Mouse (Mus musculus): Measurements from ENCODE around the gene Gm21969.

The Gm21969 gene

GRCm38 (mm10) chr4:139602357-139603244 lies at the start of gene Gm21969:
Gene Gm21969 (plus strand): TSS chr4:139603186.
- in situ Hi-C loops (cut with MboI, MseI): no loop called here

- in situ Hi-C loops (cut with MboI, MseI): no loop called here
Observed at GRCm38 (mm10) chr4:139555235-139555634, 47.8 kb upstream of the Gm21969 start.

DNA sequence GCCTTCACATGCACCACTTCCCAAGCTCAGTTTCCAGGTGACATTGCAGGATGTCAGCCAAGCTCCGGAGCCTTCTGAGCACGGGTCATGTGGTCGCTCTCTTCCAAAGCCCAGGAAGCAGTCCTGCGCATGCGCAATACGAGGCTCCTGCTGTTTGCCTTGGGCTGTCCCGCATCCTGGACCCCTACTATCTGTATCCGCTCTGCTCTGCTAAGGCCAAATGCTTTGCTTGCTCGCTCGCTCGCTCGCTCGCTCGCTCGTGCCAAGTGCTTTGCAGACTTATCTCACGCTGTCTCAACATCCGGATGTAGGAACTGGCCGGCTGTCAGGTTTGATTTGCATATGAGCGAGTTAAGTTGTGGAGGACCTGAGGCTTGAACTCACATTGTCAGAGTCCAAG lies 47.0 kb upstream of the Gm21969 start:
- in situ Hi-C loops (cut with MboI, MseI): no loop called here

DNA sequence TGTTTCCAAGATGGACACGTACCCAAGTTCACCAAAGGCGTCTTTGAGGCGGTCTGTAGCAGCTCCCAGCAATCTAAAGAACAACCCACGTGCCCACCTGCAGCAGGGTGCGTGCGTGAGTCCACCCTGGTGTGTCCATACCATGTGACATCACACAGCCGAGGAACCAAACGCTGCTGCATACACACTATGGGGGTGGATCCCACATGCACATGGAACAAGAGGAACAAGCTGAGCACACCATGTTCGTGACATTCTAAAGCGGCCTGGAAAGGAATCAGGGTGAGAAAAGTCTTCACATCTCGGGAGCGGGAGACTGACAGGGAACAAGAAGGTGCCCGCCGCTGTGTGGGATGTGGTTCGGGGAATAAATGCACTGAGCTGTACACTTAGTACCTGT lies 34.6 kb upstream of the Gm21969 start:
- in situ Hi-C loops (cut with MboI, MseI): no loop called here

- in situ Hi-C loops (cut with MboI, MseI): loop anchor here (5.0 kb wide), 1 partner anchor 42 kb away; no protein-coding TSS in a partner anchor
Observed at GRCm38 (mm10) chr4:139570756-139571155, 32.2 kb upstream of the Gm21969 start.

DNA sequence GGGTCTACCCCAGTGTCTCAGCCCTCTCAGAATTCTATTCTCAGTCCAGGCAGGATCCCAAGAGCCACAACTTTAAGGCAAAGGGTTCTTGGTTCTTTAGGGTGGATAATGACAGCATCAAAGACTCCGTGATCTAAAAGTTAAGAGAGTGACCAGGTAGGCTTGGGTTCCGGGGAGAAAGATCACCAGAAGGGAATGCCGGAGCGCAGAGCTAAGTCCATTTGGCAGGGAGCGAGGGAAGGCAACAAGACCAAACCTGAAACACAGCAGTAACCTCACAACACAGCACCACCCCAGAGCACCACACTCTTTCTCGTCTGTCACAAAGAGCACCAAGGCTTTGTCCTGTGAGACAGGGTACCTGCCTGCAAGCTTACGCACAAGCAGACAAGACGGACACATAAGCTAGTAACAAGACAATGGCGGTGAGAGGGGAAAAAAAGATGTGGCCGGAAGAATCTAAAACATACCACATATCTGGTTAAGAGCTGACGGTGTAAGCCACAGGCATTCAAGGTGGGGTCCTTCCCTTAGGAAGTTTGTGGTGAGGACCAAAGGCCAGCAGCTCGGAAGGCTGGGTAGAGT lies 30.0 kb upstream of the Gm21969 start:
- in situ Hi-C loops (cut with MboI, MseI): loop anchor here (5.0 kb wide), 1 partner anchor 39 kb away; no protein-coding TSS in a partner anchor

GRCm38 (mm10) chr4:139574156-139574798 lies 28.7 kb upstream of the Gm21969 start:
- in situ Hi-C loops (cut with MboI, MseI): loop anchor here (5.0 kb wide), 1 partner anchor 38 kb away; no protein-coding TSS in a partner anchor

DNA sequence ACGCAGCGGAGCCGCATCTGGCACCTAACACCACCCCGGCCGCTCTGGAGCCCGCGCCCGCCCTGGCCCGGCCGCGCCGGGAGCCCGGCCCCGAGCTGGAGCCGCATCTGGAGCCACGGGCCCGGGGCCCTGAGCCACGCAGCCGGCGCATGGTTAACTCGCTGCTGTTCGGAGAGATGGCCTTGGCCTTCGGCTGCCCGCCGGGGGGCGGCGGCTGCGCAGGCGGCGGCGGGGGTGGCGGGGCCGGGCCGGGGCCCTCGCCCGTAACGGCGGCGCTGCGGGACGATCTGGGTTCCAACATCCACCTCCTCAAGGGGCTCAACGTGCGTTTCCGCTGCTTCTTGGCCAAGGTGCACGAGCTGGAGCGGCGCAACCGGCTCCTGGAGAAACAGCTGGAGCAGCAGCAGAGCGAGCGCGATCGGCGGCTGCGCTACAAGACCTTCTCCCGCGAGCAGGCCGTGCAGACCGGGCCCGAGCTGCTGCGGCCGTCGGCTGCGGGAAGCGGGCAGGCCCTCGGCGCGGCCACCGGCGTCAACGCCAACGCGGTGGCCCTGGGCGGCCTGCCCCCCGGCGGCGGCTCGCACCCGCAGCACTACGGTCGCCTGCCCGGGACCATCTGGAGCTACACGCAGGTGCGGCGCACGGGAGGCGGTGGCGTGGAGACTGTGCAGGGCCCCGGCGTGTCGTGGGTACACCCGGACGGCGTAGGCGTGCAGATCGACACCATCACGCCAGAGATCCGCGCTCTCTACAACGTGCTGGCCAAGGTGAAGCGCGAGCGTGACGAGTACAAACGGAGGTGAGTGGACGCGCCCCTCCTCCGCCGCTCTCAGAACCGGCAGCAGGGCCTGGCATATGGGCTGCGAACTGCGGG lies 27.9 kb upstream of the Gm21969 start:
- in situ Hi-C loops (cut with MboI, MseI): loop anchor here (5.0 to 25.0 kb wide), 2 partner anchors 37 to 1387 kb away; partner anchors contain the start of gene Sdhb

- in situ Hi-C loops (cut with MboI, MseI): loop anchor here (25.0 kb wide), 1 partner anchor 1387 kb away; the partner anchor contains the start of gene Sdhb
Observed at GRCm38 (mm10) chr4:139575673-139576003, 27.3 kb upstream of the Gm21969 start.

DNA sequence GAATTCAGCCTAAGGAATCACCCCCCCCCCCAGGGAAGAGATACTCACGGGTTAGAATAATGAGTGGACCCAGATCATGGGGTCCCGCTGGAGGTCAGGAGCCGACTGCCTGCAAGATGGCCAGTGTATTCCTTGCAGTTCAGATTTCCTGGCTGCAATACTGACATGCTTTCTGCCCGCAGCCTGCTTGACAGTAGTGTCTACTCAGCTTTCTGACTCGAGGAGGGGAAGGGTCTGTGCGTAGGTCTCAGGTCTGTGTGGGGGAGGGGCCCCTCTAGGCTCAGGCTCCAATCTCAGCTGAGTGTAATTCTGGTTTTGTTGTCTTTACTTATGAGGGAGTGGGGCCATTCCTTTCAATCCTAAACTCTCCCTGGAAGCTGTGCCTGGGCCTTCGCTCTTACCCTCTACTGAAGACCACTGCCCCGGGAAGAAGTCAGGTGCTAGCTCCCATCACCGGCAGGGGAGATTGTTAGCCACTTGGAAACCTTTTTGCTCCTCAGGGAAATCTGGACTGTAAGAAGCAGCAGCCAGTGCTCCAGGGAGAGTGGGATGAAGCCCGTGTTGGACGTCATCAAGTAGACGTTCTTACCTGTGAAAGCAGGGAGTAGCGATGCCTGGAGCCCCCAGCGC lies 26.6 kb upstream of the Gm21969 start:
- in situ Hi-C loops (cut with MboI, MseI): loop anchor here (25.0 kb wide), 1 partner anchor 1386 kb away; the partner anchor contains the start of gene Sdhb

DNA sequence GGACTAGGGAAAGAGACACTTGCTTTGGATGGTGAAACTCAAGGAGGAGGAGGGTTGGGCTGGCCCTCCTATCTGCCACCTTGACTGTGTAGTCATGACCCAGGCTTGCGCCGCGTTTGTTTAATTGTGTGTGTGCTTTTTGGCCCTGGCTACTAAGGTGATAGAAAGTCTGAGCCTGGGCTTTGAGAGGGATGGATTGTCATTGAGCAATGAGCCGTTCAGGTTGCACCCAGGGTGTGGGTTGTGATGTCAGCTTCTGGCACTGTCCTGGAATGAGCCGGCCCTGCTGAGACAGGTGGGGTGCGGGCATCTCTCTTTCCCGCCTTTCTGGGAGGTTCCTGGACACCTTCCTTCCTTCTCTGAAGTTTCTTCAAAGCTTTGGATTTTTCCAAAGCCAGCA lies 26.0 kb upstream of the Gm21969 start:
- in situ Hi-C loops (cut with MboI, MseI): loop anchor here (25.0 kb wide), 1 partner anchor 1385 kb away; the partner anchor contains the start of gene Sdhb

DNA sequence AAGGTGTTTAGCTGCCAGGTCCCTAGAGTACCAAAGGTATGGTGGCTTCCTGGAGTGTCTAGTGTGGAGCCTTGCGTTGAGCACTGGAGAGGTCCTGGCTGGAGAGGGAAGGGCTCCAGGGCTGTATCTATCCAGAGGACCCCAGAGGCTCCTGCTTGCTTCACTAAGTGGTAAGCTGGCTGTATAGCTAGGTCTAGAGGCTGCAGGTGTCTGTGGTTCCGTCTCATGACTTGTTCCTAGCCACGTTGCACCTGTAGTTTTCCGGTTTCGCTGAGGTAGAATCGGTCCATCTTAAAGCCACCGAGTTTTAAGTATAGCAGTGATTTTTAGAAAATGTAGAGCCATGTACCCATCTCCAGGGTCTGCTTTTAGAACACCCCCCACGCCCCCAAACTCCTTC lies 24.6 kb upstream of the Gm21969 start:
- in situ Hi-C loops (cut with MboI, MseI): loop anchor here (25.0 kb wide), 1 partner anchor 1384 kb away; the partner anchor contains the start of gene Sdhb

DNA sequence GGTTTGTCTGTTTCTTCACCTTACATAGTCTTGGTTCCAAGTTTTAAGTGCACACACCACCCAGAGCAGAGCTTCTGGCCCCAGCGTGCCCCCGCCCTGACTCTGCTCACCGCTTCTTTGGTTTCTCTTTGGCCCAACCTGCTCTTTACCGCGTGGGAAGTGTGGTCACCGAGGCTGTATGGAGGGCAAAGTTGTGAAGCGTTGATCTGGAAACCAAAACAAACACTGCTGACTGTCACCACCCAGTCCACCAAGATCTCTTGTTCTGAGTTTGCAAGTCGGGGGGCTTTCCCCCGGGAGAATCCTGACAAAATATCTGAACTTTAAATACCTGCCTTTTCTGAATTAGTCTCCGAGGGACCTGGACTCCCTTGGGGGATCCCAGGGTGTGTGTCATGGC lies 24.0 kb upstream of the Gm21969 start:
- in situ Hi-C loops (cut with MboI, MseI): loop anchor here (25.0 kb wide), 1 partner anchor 1383 kb away; the partner anchor contains the start of gene Sdhb

DNA sequence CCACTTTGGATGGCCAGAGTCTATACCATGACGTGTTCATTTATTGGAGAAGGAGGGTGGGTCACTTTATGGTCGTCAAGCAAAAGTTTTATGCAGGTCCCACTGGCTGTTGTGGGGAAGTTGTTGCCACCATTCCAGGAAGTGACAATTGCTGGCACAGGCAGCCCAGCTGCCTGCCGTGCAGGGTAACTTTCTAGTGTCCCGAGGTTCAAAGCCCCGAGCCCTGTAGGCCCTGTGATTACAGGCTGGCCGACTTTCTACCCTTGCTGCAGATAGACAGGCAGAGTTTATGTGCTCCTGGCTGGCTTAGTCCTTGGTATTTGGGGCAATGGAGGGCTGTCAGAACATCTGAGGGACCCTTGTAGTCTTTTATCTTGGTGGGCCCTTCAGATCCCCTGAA lies 23.5 kb upstream of the Gm21969 start:
- in situ Hi-C loops (cut with MboI, MseI): loop anchor here (25.0 kb wide), 1 partner anchor 1383 kb away; the partner anchor contains the start of gene Sdhb

GRCm38 (mm10) chr4:139580663-139581336 lies 22.2 kb upstream of the Gm21969 start:
- in situ Hi-C loops (cut with MboI, MseI): loop anchor here (25.0 kb wide), 1 partner anchor 1382 kb away; the partner anchor contains the start of gene Sdhb

- in situ Hi-C loops (cut with MboI, MseI): loop anchor here (25.0 kb wide), 1 partner anchor 1381 kb away; the partner anchor contains the start of gene Sdhb
Observed at GRCm38 (mm10) chr4:139581427-139582051, 21.4 kb upstream of the Gm21969 start.

DNA sequence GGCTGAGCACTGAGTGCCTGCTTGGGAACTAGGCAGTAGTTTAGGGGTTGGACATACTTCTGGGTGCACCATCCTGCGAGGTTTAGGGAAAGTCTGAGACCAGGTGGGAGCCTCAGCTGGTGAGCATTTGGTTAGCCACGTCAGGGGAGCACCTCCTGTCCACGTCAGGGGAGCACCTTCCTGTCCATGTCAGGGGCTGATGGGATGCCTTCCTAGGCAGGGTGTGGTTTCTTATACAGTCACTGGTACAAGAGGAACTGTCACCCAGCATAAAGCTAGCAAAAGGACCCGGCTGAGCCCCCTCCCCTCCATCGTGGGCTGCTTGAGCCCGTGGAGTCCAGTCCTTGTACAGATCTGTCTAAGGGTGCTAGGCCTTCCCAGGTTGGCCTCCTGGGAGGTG lies 20.6 kb upstream of the Gm21969 start:
- in situ Hi-C loops (cut with MboI, MseI): loop anchor here (25.0 kb wide), 1 partner anchor 1380 kb away; the partner anchor contains the start of gene Sdhb

- in situ Hi-C loops (cut with MboI, MseI): loop anchor here (25.0 kb wide), 1 partner anchor 1379 kb away; the partner anchor contains the start of gene Sdhb
Observed at GRCm38 (mm10) chr4:139582903-139583302, 20.1 kb upstream of the Gm21969 start.
